Mouse (Mus musculus) kidney, postnatal 25 days (tissue): ENCODE measurements around the gene Tnfrsf9.
A peak's percentile ranks its signal among the peaks of the same experiment; 100 is the strongest.

ENCODE experiments used
- DNase-seq, 2 experiments: peaks; one replicate each; pipeline ENCODE4 v3.0.0; 2021; ENCODE audit warnings: mixed read lengths in 2 of 2

Tnfrsf9 gene

GRCm38 (mm10) chr4:150937293-150938062 is 23.1 kb downstream of the Tnfrsf9 start:
- peak; percentile 22 to 44 for DNase-seq

GRCm38 (mm10) chr4:150938063-150938452 is 23.7 kb downstream of the Tnfrsf9 start:
- DNase-seq = no peak

GRCm38 (mm10) chr4:150939991-150940651 is 25.8 kb downstream of the Tnfrsf9 start:
- no peak for DNase-seq

- DNase-seq = no peak
Observed at GRCm38 (mm10) chr4:150944707-150945106, 30.3 kb downstream of the Tnfrsf9 start.

- no peak for DNase-seq
Observed at GRCm38 (mm10) chr4:150950972-150951371, 36.6 kb downstream of the Tnfrsf9 start.

- peak in 1 of 2 experiments; percentile 26 for DNase-seq
Observed at GRCm38 (mm10) chr4:150956369-150957105, 42.2 kb downstream of the Tnfrsf9 start.

- no peak for DNase-seq
Observed at GRCm38 (mm10) chr4:150957106-150957458, 42.7 kb downstream of the Tnfrsf9 start.

GRCm38 (mm10) chr4:150958536-150958935 is 44.2 kb downstream of the Tnfrsf9 start:
- DNase-seq = peak; percentile 40 to 57

GRCm38 (mm10) chr4:150962231-150962630 is 47.9 kb downstream of the Tnfrsf9 start:
- peak; percentile 64 to 78 for DNase-seq

GRCm38 (mm10) chr4:150963711-150964110 is 49.3 kb downstream of the Tnfrsf9 start:
- DNase-seq = no peak

GRCm38 (mm10) chr4:150964635-150965554 is 50.5 kb downstream of the Tnfrsf9 start:
- DNase-seq = peak; percentile 86 to 96

GRCm38 (mm10) chr4:150965555-150965951 is 51.2 kb downstream of the Tnfrsf9 start:
- no peak for DNase-seq

- peak; percentile 66 to 78 for DNase-seq
Observed at GRCm38 (mm10) chr4:150966556-150966955, 52.2 kb downstream of the Tnfrsf9 start.

- no peak for DNase-seq
Observed at GRCm38 (mm10) chr4:150968956-150969355, 54.6 kb downstream of the Tnfrsf9 start.

- DNase-seq = no peak
Observed at GRCm38 (mm10) chr4:150973264-150973663, 58.9 kb downstream of the Tnfrsf9 start.

- DNase-seq = peak in 1 of 2 experiments; percentile 48
Observed at GRCm38 (mm10) chr4:150975145-150975544, 60.8 kb downstream of the Tnfrsf9 start.

GRCm38 (mm10) chr4:150978156-150978910 is 64.0 kb downstream of the Tnfrsf9 start:
- no peak for DNase-seq

GRCm38 (mm10) chr4:150979455-150979854 is 65.1 kb downstream of the Tnfrsf9 start:
- DNase-seq = no peak

GRCm38 (mm10) chr4:150980153-150980552 is 65.8 kb downstream of the Tnfrsf9 start:
- no peak for DNase-seq

GRCm38 (mm10) chr4:150990148-150990547 is 75.8 kb downstream of the Tnfrsf9 start:
- DNase-seq = peak; percentile 53 to 60
